Mouse (Mus musculus) cerebellum, postnatal 25 days (tissue): ENCODE measurements at regions not wholly inside any gene's neighbourhood (a gene's known extent, or its start where the extent isn't known, plus 50 kb on each side); places are given as distances from the start of the nearest gene placed in this dataset.

Experiments used
- DNase-seq, 2 experiments: peaks; one replicate each; pipeline ENCODE4 v3.0.0; 2021; ENCODE audit warnings: mixed read lengths in 2 of 2

- DNase-seq: no peak
These were observed 170.1 kb upstream of the Adamts9 start for GRCm38 (mm10) chr6:93113361-93113760.

- DNase-seq: no peak
These were observed 151.6 kb upstream of the Adamts9 start for GRCm38 (mm10) chr6:93094730-93095360.

DNA sequence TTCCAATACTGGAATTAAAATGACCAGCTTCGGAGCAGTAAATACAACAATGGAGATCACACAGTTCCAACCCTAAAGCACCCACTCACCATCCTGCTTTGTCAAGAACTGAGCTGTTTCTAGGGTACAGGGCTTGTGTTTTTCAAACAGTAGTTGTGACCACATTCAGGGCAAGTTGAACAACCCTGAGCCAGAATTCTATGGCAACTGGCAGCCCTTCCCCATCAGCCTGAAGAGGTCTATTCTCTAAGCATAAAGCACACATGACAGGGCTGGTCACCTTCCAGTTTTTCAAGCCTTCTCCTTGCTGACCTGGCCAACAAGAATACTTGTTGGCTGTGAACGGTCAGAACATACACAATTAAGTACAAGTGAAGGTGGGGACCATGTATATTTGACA, 150.5 kb upstream of the Adamts9 start:
- DNase-seq: no peak

GRCm38 (mm10) chr6:93087329-93087728, 144.0 kb upstream of the Adamts9 start:
- no peak for DNase-seq

GRCm38 (mm10) chr6:93084286-93084685, 141.0 kb upstream of the Adamts9 start:
- peak; percentile 20 to 44 for DNase-seq

DNA sequence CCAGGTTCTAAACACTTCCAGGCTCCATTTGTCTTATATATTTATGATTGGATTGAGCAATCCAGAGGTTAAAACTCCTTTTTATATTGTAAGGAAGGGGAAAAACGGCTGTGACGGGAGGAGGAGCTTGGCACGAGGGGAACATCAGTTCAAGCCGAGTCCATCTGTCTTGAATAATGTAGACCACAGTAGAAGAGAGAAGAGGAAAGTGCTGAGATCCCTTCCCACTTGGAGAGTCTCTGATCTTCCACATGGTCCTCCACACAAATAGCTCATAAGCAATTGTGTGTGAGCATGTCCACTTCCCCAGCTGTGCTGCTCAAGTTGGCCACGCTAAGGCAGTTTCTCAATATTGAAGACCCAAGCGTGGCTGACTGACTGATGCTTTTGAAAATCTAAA, 140.4 kb upstream of the Adamts9 start:
- DNase-seq: no peak

DNA sequence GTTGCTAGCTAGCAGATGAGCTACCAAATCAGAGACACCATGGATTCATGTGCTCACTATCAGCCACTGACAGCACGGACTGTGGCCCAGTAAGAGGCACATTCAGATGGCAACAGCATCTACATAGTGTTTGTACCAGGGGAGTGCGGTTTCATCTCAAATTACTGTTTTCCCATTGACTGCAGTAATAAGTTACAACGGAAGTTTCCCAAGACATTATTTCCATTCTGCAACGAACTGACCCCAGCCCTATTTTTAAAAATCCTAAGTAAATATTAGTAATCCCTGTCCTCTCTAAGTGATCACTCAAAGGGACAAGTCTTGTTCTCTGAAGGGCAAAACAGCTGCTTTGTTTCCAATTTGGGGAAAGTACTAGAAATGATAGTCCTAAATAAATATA, 138.9 kb upstream of the Adamts9 start:
- no peak for DNase-seq

DNA sequence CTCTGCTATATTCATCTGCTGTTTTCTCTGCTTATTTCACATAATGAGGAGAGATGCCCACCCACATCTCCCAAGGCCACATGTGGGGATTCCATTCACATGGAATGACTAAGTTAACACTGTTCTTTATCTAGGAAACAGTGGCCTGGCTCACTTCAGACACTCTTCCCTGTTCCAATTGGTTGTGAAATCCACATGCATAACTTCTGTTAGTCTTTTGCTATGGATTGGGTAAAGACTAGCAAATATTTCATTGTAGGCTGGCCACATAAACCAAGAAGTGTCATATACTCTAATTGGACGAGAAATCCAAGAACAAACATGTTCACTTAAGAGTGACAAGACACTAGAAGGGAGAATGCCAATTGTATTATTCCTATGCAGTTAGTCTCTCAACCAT, 133.4 kb upstream of the Adamts9 start:
- DNase-seq: no peak

GRCm38 (mm10) chr6:93075867-93076266, 132.6 kb upstream of the Adamts9 start:
- DNase-seq: no peak

- no peak for DNase-seq
These were observed 131.7 kb upstream of the Adamts9 start for GRCm38 (mm10) chr6:93075011-93075410.

GRCm38 (mm10) chr6:93070916-93071315, 127.6 kb upstream of the Adamts9 start:
- no peak for DNase-seq

- DNase-seq: no peak
These were observed 124.5 kb upstream of the Adamts9 start for GRCm38 (mm10) chr6:93067808-93068207.

DNA sequence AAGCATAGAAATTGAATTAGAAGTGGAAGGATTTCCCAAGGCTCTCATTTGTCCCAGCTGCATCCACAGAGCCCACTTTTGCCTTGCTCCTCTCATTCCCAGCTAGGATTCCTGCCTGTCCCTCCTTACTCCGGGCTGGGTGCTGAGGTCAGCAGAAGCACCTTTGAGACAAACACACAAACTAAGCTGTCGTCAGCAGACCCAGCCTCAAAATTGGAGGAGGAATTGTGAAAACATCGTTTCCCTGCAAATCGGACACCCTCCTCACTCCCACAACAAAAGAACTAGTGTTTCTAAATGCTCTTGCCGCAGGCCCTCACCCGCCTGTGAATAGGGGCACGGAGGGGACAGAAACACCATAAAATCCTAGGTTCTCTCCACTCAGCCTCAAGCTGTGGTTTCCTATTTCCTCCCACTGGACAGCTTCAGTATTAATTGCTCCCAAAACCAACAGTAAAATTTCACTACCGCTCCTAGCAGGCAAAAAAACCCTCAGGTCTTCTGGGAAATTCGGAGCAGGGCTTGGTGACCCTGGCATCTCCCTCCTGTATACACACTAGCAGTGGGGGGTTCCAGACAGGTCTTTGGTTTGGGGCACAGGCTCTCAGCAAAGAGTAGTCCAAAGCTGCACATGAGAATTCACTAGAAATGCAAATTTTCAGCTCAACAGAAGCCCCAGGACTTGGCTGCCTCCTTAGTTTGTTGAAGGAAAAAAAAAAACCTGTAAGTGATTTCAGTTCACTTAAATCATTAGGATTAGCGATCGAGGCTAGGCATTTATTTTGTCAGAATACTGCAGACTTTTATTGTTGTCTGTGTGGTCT, 123.5 kb upstream of the Adamts9 start:
- DNase-seq: no peak

DNA sequence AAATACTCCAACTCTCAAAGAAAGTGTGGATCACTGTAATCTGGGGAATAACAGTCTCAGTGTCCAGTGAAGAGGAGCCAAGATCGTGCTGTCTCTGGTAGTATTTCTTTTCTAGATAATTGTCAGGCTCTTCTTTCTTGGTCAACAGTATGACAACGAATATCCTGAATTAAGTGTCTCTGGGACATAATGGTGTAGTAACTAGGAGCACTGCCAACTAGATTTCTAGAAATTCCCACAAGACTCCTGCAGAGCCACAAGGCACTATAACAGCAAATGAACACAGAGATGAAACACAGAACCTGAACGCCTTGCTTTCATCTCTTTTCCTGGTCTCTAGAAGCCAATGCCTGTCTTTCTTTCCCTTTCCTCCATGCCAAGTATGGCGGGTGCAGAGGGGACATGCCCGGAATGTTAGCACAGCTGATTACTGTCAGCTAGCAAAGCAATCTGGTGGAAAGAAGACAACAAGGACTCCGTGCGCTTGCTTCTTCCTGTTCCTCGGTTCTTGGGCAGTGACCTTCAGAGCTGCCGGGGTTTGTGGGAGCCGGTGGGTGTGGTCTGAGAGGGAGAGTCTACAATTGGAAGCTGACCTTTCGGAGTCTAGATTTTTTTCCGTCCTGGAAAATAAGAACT, 122.7 kb upstream of the Adamts9 start:
- DNase-seq: peak; percentile 15 to 21

DNA sequence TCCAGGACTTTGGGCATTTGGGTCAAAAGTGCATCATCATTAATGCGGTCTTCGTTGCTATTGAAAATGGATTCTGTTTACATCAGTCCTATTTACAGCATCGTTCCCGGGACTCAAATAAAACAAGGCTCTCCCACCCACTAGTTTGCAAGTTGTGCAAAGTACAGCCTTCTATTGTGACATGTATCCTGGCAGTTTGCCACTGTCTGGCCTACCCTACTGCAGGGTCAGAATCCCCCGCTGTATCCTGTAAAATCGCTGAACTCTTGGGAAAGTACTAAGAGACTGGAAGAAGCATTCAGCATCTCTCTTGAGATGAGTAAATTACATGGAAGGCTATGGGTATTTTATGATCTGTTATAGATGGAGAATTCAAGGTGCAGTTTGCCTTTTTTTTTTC, 122.1 kb upstream of the Adamts9 start:
- no peak for DNase-seq

DNA sequence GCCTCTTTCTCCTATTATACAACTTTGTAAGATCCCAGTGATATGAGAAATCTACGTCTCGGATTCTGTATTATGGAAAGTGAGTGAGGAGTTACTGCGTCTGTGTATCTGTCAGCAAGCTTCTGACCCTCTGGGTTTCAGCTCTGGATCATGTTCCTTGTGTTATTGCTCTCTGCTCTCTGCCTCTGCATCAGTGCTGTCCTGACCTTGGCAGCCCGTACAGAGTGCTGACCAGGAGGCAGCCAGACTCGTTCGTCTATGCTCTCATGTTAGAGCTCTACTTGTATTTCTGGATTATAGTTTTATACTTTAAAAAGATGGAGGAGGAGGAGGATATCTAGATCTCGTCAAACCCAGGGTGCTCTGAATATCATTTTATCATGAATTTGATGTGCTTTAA, 121.1 kb upstream of the Adamts9 start:
- DNase-seq: no peak

DNA sequence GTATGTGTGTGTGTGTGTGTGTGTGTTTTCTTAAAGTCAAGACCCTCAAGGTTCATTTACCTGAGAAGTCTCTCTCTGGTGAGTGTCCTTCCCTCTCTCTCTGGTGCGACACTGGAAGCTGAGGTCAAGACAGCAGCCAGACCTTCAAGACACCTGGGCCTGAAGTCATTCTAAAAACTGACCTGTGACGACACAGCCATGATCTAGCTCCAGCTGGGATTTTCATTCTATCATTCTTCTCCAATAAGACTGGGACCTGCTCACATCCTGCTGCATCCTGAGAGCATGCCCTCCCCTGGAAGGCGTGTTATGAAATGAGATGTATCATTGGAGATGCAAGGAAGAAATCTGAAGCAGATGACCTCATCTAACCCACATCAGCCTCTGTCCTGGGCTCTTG, 118.4 kb upstream of the Adamts9 start:
- no peak for DNase-seq

DNA sequence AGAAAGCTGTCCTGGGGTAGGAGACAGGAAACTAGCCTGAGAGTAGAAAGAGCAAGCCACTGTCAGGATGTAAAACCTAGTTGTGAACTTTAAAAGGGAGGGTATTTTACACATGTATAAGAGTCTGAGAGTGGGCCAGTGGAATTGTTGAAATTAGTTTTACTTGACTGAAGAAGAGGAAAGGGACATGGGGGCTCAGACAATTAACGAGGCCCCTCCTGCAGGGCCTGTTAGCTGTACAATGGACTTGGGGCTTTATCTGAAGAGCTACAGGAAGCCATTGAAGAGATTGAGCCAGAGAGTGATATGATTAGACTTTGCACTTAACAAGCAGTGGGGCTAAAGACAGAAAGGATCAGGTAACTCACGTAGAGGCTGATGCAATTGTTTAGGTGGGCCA, 102.2 kb upstream of the Adamts9 start:
- no peak for DNase-seq

DNA sequence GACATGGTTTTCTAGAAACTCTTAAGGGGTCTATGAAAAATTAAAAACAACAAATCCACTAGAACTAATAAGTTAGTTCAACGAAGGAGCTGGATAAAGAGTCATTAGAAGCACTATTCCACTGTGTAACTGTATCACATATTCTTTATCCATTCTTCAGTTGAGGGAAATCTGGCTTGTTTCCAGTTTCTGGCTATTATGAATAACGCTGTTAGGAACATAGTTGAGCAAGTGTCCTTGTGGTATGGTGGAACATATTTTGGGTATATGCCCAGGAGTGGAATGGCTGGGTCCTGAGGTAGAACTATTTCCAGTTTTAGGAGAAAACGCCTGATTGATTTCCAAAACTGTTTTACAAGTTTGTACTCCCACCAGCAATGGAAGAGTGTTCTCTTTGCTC, 97.7 kb upstream of the Adamts9 start:
- no peak for DNase-seq

- no peak for DNase-seq
These were observed 88.6 kb upstream of the Adamts9 start for GRCm38 (mm10) chr6:93031812-93032330.

DNA sequence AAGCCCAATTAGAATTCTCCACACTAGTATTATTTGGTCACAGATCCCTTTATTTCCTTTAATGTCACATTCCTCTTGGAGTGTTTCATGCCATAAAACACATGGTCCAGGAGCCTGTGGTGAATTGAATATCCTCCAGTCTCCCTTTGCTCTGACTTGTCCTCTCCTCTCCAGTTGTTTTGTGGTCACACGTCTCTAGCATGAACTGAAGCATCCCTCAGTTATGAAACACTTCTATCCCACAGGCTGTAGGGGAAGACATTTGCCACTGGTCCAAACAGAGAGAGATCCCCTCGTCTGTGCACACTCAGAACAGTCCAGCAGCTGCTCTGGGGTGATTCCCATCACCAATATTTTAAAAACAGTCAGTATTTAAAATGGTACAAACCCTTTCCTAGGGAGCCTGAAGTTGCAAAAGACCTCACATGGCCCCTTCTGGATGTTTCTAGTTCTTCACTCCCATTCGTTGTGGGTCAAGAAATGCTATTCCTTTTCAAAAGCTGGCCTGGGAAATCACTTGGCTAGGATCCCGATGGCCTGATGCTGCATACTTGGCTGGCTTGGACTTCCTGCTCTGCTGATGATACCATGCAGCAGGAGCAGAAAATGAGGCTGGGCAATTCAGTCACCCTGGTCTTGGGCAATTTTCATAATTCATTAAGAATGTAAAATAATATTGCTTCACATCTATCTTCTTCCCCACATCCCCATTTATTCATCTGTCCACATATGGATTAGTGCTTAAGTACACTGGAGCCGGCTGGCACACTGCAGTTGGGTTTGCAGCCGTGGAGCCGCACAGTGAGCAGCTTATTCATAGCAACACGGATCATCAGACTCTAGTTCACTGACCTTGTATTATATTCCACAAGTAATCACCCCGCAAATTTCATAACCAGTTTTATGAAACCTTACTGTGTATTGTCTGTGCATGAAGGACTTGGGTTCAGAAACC, 83.1 kb upstream of the Adamts9 start:
- DNase-seq: peak; percentile 11 to 34

DNA sequence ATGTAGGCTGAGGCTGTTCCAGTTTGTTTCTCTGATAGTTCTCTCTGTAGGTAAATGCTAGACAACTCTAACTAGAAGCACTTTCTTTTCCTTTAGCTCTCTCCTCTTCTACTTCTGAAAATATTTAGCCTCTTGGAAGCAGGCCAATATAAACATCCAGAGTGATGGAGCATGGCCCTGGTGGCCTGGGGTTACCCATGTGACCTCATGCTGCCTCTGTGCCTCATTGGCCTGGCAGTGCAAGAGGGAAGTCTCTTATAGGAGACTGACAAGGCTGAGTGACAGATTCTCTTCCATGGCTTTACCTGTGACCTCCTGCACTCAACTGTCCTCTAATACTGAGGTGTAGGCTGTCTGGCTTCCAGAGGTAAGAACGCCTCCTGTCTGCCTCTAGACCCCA, 71.2 kb upstream of the Adamts9 start:
- no peak for DNase-seq

- peak in 1 of 2 experiments; percentile 6 for DNase-seq
These were observed 68.6 kb upstream of the Adamts9 start for GRCm38 (mm10) chr6:93011906-93012305.
